Mouse (Mus musculus): ENCODE measurements around the gene Arhgdig. TPM values are rescaled to one million over a fixed set of nuclear protein-coding genes. Genes with fewer than 3 reads are reported as not detected.

Arhgdig gene
- polyA plus RNA-seq, 1 experiment from 2014 or later = 12.9 TPM

GRCm38 (mm10) chr17:26240990-26241389, 33.4 kb upstream of the Arhgdig start:
- H3K4me2 ChIP-seq (replicated peaks; ENCODE audit: low read depth, low read length) = no peak overlapping the region
- H3K4me3 ChIP-seq (ENCODE audit: low read depth, low read length) = no peak overlapping the region
- H3K27me3 ChIP-seq (ENCODE audit: control insufficient read depth, insufficient read depth, low read length) = no peaks in the 10 kb centered on the region
- H3K36me3 ChIP-seq (ENCODE audit: control insufficient read depth, insufficient read depth, low read length) = no peaks in the 10 kb centered on the region
- H3K9me3 ChIP-seq (ENCODE audit: control insufficient read depth, low read depth, low read length) = no peaks in the 10 kb centered on the region
- H3K9ac ChIP-seq (replicated peaks; ENCODE audit: low read depth, low read length) = no peak overlapping the region
- WGBS = 76% methylated on average over 6 of the region's 6 CpGs
- no peak overlapping the region for H3K27ac ChIP-seq (ENCODE audit: low read length)
- H3K4me1 ChIP-seq (ENCODE audit: control insufficient read depth, insufficient read depth, low read length) = 0 out of 2 replicates have a peak, but pooled peaks cover 6% of the 10 kb centered on the region
- ATAC-seq (ENCODE audit: insufficient number of reproducible peaks, insufficient read depth, low FRiP score, low read depth) = no peak

- no peak overlapping the region for H3K9ac ChIP-seq (replicated peaks; ENCODE audit: low read depth, low read length)
- H3K4me3 ChIP-seq (ENCODE audit: low read depth, low read length) = no peak overlapping the region
- H3K9me3 ChIP-seq (ENCODE audit: control insufficient read depth, low read depth, low read length) = no peaks in the 10 kb centered on the region
- H3K27me3 ChIP-seq (ENCODE audit: control insufficient read depth, insufficient read depth, low read length) = no peaks in the 10 kb centered on the region
- H3K36me3 ChIP-seq (ENCODE audit: control insufficient read depth, insufficient read depth, low read length) = no peaks in the 10 kb centered on the region
- no peak for ATAC-seq (ENCODE audit: insufficient number of reproducible peaks, insufficient read depth, low FRiP score, low read depth)
- H3K27ac ChIP-seq (ENCODE audit: low read length) = no peak overlapping the region
- H3K4me2 ChIP-seq (replicated peaks; ENCODE audit: low read depth, low read length) = no peak overlapping the region
- H3K4me1 ChIP-seq (ENCODE audit: control insufficient read depth, insufficient read depth, low read length) = 0 out of 2 replicates have a peak, but pooled peaks cover 6% of the 10 kb centered on the region
- 78% methylated on average over 6 of the region's 6 CpGs for whole genome bisulfite sequencing
Observed at GRCm38 (mm10) chr17:26240120-26240790, 32.7 kb upstream of the Arhgdig start.

- Histone ChIP-seq H3K36me3 (ENCODE audit: control insufficient read depth, insufficient read depth, low read length) (no peaks in the 10 kb centered on the region), H3K9me3 (ENCODE audit: control insufficient read depth, low read depth, low read length) (no peaks in the 10 kb centered on the region), H3K4me2 (replicated peaks; ENCODE audit: low read depth, low read length) (no peak overlapping the region), H3K4me3 (ENCODE audit: low read depth, low read length) (no peak overlapping the region), H3K27me3 (ENCODE audit: control insufficient read depth, insufficient read depth, low read length) (no peaks in the 10 kb centered on the region), H3K27ac (ENCODE audit: low read length) (no peak overlapping the region), H3K4me1 (ENCODE audit: control insufficient read depth, insufficient read depth, low read length) (0 out of 2 replicates have a peak, but pooled peaks cover 6% of the 10 kb centered on the region), H3K9ac (replicated peaks; ENCODE audit: low read depth, low read length) (no peak overlapping the region)
- no peak for ATAC-seq (ENCODE audit: insufficient number of reproducible peaks, insufficient read depth, low FRiP score, low read depth)
- WGBS = 75% methylated on average over 2 of the region's 2 CpGs
Observed at GRCm38 (mm10) chr17:26239551-26239950, 32.0 kb upstream of the Arhgdig start.

DNA sequence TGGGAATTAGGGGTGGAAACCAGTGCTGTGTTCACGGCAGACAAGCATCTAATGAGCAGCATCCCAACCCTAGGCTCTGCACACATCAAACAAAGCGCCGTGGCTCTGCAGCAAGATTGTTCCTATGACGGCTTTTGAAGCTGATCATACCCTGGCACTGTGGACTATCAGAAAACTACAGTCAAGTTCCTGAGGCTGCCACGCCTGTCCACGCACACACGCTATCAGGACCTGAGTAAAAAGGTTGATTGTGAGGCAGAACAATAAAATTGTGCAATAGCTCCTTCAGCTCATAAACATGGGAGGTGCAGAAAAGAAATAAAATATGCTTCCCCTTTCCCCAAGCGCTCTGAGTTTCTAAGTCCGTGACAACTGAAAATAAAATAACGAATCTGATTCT, 30.1 kb upstream of the Arhgdig start:
- H3K27ac ChIP-seq (ENCODE audit: low read length) = no peak overlapping the region
- H3K27me3 ChIP-seq (ENCODE audit: control insufficient read depth, insufficient read depth, low read length) = no peaks in the 10 kb centered on the region
- H3K9ac ChIP-seq (replicated peaks; ENCODE audit: low read depth, low read length) = no peak overlapping the region
- 0 out of 2 replicates have a peak, but pooled peaks cover 6% of the 10 kb centered on the region for H3K4me1 ChIP-seq (ENCODE audit: control insufficient read depth, insufficient read depth, low read length)
- H3K9me3 ChIP-seq (ENCODE audit: control insufficient read depth, low read depth, low read length) = no peaks in the 10 kb centered on the region
- 74% methylated on average over 10 of the region's 10 CpGs for WGBS
- H3K4me2 ChIP-seq (replicated peaks; ENCODE audit: low read depth, low read length) = no peak overlapping the region
- no peak for ATAC-seq (ENCODE audit: insufficient number of reproducible peaks, insufficient read depth, low FRiP score, low read depth)
- H3K4me3 ChIP-seq (ENCODE audit: low read depth, low read length) = no peak overlapping the region
- H3K36me3 ChIP-seq (ENCODE audit: control insufficient read depth, insufficient read depth, low read length) = no peaks in the 10 kb centered on the region

DNA sequence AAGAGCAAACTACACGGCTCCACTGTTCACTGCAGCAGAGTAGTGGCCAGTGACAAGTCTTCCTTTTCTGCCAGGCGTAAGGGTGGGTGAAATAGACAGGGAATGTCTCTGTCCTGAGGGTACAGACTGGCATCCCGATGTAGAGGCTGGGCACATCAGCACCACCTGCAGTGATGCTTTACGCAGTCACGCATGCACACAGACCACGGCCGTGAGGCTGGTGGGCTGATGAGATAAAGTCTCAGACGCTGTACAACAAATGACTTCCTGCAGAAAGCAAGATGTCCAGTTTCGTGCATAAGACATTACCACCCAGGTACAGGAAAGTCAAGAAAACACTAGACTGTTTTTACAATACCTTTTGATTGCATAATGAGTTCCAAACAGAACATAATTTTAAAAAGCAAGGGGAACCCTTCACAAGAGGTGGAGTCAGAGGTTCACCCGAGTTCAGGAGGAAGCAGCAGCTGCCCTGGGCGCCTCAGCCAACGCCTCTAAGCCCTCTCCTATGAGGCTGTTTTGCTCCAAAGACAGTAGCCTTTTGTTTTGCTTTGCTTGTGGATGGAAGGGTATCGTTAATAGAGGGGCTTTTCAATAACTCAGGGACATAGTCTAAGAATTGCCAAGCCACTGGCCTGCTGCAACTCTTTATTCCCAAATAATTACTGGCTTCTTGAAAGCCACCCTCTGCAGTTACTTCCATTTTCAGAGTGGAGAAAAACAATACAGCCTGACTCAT, 27.7 kb upstream of the Arhgdig start:
- Histone ChIP-seq H3K4me1 (ENCODE audit: control insufficient read depth, insufficient read depth, low read length) (no peaks in the 10 kb centered on the region), H3K9ac (replicated peaks; ENCODE audit: low read depth, low read length) (no peak overlapping the region), H3K4me2 (replicated peaks; ENCODE audit: low read depth, low read length) (no peak overlapping the region), H3K27ac (ENCODE audit: low read length) (no peak overlapping the region), H3K4me3 (ENCODE audit: low read depth, low read length) (no peak overlapping the region), H3K36me3 (ENCODE audit: control insufficient read depth, insufficient read depth, low read length) (no peaks in the 10 kb centered on the region), H3K9me3 (ENCODE audit: control insufficient read depth, low read depth, low read length) (no peaks in the 10 kb centered on the region), H3K27me3 (ENCODE audit: control insufficient read depth, insufficient read depth, low read length) (no peaks in the 10 kb centered on the region)
- ATAC-seq (ENCODE audit: insufficient number of reproducible peaks, insufficient read depth, low FRiP score, low read depth) = no peak
- WGBS = 66% methylated on average over 13 of the region's 13 CpGs

GRCm38 (mm10) chr17:26234386-26234785, 26.8 kb upstream of the Arhgdig start:
- H3K27ac ChIP-seq (ENCODE audit: low read length) = no peak overlapping the region

GRCm38 (mm10) chr17:26232863-26233262, 25.3 kb upstream of the Arhgdig start:
- no peak overlapping the region for H3K4me2 ChIP-seq (replicated peaks; ENCODE audit: low read depth, low read length)
- no peaks in the 10 kb centered on the region for H3K9me3 ChIP-seq (ENCODE audit: control insufficient read depth, low read depth, low read length)
- 78% methylated on average over 8 of the region's 8 CpGs for WGBS
- H3K4me3 ChIP-seq (ENCODE audit: low read depth, low read length) = no peak overlapping the region
- no peaks in the 10 kb centered on the region for H3K36me3 ChIP-seq (ENCODE audit: control insufficient read depth, insufficient read depth, low read length)
- ATAC-seq (ENCODE audit: insufficient number of reproducible peaks, insufficient read depth, low FRiP score, low read depth) = no peak
- H3K4me1 ChIP-seq (ENCODE audit: control insufficient read depth, insufficient read depth, low read length) = no peaks in the 10 kb centered on the region
- no peak overlapping the region for H3K9ac ChIP-seq (replicated peaks; ENCODE audit: low read depth, low read length)
- H3K27ac ChIP-seq (ENCODE audit: low read length) = no peak overlapping the region
- H3K27me3 ChIP-seq (ENCODE audit: control insufficient read depth, insufficient read depth, low read length) = no peaks in the 10 kb centered on the region

More at GRCm38 (mm10) chr17:26234386-26234785, 26.8 kb upstream of the Arhgdig start:
- H3K4me3 ChIP-seq (ENCODE audit: low read depth, low read length) = no peak overlapping the region
- no peak overlapping the region for H3K4me2 ChIP-seq (replicated peaks; ENCODE audit: low read depth, low read length)
- H3K9ac ChIP-seq (replicated peaks; ENCODE audit: low read depth, low read length) = no peak overlapping the region
- H3K36me3 ChIP-seq (ENCODE audit: control insufficient read depth, insufficient read depth, low read length) = no peaks in the 10 kb centered on the region
- no peaks in the 10 kb centered on the region for H3K9me3 ChIP-seq (ENCODE audit: control insufficient read depth, low read depth, low read length)
- H3K27me3 ChIP-seq (ENCODE audit: control insufficient read depth, insufficient read depth, low read length) = no peaks in the 10 kb centered on the region
- no peak for ATAC-seq (ENCODE audit: insufficient number of reproducible peaks, insufficient read depth, low FRiP score, low read depth)
- WGBS = 79% methylated on average over 8 of the region's 8 CpGs
- no peaks in the 10 kb centered on the region for H3K4me1 ChIP-seq (ENCODE audit: control insufficient read depth, insufficient read depth, low read length)

- Histone ChIP-seq H3K4me1 (ENCODE audit: control insufficient read depth, insufficient read depth, low read length) (no peaks in the 10 kb centered on the region), H3K27ac (ENCODE audit: low read length) (no peak overlapping the region), H3K9me3 (ENCODE audit: control insufficient read depth, low read depth, low read length) (no peaks in the 10 kb centered on the region), H3K4me2 (replicated peaks; ENCODE audit: low read depth, low read length) (no peak overlapping the region), H3K9ac (replicated peaks; ENCODE audit: low read depth, low read length) (no peak overlapping the region), H3K36me3 (ENCODE audit: control insufficient read depth, insufficient read depth, low read length) (no peaks in the 10 kb centered on the region), H3K4me3 (ENCODE audit: low read depth, low read length) (no peak overlapping the region), H3K27me3 (ENCODE audit: control insufficient read depth, insufficient read depth, low read length) (no peaks in the 10 kb centered on the region)
- ATAC-seq (ENCODE audit: insufficient number of reproducible peaks, insufficient read depth, low FRiP score, low read depth) = no peak
- 88% methylated on average over 5 of the region's 5 CpGs for WGBS
Observed at GRCm38 (mm10) chr17:26231156-26231555, 23.6 kb upstream of the Arhgdig start.
